Mouse (Mus musculus): ENCODE measurements around the gene Csk. TPM values are rescaled to one million over a fixed set of nuclear protein-coding genes. Genes with fewer than 3 reads are reported as not detected.

Csk gene
- polyA plus RNA-seq, 1 experiment from 2014 or later: 29.8 TPM

DNA sequence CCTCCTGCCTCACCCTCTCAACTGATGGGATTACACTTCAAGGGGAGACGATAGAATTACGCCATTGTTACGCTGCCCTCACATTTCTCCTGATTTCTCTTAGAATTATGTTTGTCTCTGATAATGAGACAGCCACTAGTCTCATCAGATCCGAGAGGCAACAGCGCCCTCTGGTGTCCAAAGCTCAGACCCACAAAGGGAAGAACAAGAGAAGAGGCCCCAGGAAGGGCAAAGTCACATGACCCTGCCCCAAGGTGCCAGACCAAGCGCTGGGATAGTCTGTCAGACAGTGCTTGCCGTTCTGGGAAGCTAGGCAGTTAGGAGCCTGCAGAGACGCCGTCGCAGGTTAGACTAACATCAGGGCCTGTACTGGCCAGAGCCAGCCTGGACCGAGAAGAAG lies 2.3 kb upstream of the Csk start:
- Histone ChIP-seq H3K4me1 (peaks cover 4% of the 10 kb centered on the region), H3K4me2 (peak overlapping the region; percentile 47), H3K9me3 (no peaks in the 10 kb centered on the region), H3K27ac (no peak overlapping the region), H3K36me3 (no peaks in the 10 kb centered on the region), H3K9ac (no peak overlapping the region), H3K4me3 (replicated peaks) (peak overlapping the region; percentile 9; the same call in 1 of the 2 replicates), H3K27me3 (replicated peaks) (no peaks in the 10 kb centered on the region)
- WGBS: 2% methylated on average over 11 of the region's 11 CpGs
- peak; percentile 67 for ATAC-seq (ENCODE audit: insufficient read depth, low FRiP score, low read depth)

DNA sequence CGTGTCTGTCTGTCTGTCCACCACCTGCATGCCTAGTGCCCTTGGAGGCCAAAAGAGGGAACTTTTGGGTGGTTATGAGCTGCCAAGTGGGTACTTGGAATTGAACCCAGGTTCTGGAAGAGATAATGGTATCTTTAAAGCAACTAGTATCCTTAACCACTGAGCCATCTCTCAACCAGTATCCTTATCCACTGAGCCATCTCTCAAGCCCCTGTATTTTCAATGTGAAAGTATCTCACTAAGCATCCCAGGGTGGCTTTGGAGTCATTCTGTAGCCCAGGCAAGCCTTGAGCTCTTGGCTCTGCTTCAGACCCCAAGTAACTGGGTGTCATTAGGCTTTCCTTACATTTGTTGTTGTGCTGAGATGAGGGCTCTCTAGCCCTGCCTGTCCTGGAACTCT lies 1.5 kb upstream of the Csk start:
- H3K4me3 ChIP-seq (replicated peaks): no peak overlapping the region
- 89% methylated on average over 1 of the region's 1 CpGs for WGBS
- no peaks in the 10 kb centered on the region for H3K36me3 ChIP-seq
- no peak overlapping the region for H3K4me2 ChIP-seq
- no peaks in the 10 kb centered on the region for H3K9me3 ChIP-seq
- no peak overlapping the region for H3K9ac ChIP-seq
- peaks cover 8% of the 10 kb centered on the region for H3K4me1 ChIP-seq
- H3K27ac ChIP-seq: no peak overlapping the region
- H3K27me3 ChIP-seq (replicated peaks): no peaks in the 10 kb centered on the region
- no peak for ATAC-seq (ENCODE audit: insufficient read depth, low FRiP score, low read depth)

DNA sequence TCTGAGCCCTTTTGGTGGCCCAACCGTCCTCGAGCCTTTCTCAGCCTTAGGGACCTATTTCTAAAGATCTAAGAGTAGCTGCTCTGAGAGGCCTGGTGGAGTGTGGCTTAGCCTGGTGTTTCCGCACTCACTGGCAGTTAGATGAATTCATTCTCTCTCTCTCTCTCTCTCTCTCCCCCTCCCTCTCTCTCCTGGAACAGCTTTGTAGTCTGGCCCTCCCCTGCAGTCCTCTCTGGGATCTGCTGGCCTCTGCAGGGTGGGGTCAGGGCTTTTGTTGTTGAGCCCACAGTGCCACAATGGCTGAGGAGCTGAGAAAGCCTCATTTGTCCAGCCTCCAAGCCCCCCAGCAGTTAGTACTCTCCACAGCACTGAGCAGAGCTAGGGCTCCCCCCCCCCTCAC lies 576 bp downstream of the Csk start:
- Histone ChIP-seq H3K4me3 (replicated peaks) (no peak overlapping the region), H3K4me1 (peaks cover 8% of the 10 kb centered on the region), H3K36me3 (no peaks in the 10 kb centered on the region), H3K9me3 (no peaks in the 10 kb centered on the region), H3K27me3 (replicated peaks) (no peaks in the 10 kb centered on the region), H3K4me2 (no peak overlapping the region), H3K27ac (no peak overlapping the region), H3K9ac (no peak overlapping the region)
- WGBS: 58% methylated on average over 3 of the region's 3 CpGs
- no peak for ATAC-seq (ENCODE audit: insufficient read depth, low FRiP score, low read depth)

DNA sequence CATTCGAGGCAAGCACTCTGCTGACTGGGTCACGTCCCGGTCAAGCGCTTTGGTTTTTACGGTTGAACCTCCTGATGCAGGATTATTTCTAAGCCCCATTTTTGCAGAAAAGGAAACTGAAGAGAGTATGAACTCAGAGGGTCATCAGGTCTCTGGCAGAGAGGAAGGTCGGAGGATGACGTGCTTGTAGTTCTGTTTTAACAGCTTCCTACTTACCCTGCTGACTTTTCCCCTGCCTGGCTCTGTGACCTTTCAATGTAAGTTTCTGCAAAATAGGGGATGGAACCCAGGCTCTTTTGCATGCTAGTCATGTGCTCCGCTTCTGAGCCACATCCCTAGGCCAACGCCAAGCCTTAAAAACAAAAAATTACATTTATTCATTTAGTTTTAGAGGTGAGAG lies 1.1 kb downstream of the Csk start:
- H3K9ac ChIP-seq: no peak overlapping the region
- no peaks in the 10 kb centered on the region for H3K27me3 ChIP-seq (replicated peaks)
- no peak overlapping the region for H3K27ac ChIP-seq
- no peaks in the 10 kb centered on the region for H3K36me3 ChIP-seq
- no peak overlapping the region for H3K4me2 ChIP-seq
- no peaks in the 10 kb centered on the region for H3K9me3 ChIP-seq
- peaks cover 8% of the 10 kb centered on the region for H3K4me1 ChIP-seq
- 78% methylated on average over 9 of the region's 9 CpGs for WGBS
- no peak for ATAC-seq (ENCODE audit: insufficient read depth, low FRiP score, low read depth)
- H3K4me3 ChIP-seq (replicated peaks): no peak overlapping the region

DNA sequence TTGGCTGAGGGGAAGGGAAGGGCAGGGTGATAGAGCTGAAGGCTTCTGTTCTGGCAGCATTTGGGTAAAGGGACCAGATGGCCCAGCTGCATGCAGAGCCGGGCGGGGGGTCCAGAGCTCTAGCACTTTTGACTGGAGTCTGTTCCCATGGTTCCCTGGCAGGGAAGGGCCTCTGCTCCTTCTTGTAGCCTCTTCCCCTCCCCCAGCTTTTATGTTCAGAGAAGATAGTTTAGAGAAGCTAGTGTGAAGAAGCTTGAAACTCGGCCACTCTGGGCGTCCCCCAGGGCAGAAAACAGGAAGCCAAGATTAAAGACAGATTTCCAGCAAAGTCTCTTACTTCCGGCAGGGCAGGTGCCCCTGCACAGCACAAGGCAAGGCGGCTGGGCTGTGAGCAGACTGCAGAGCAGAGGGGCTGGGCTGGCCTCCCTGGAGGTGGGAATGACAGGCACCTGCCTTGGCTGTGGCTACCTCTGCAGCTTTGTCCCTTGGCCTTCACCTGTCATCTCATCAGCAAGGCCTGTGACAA lies 2.6 kb downstream of the Csk start:
- no peaks in the 10 kb centered on the region for H3K36me3 ChIP-seq
- H3K27me3 ChIP-seq (replicated peaks): no peaks in the 10 kb centered on the region
- WGBS: 21% methylated on average over 6 of the region's 6 CpGs
- H3K9ac ChIP-seq: no peak overlapping the region
- no peak for ATAC-seq (ENCODE audit: insufficient read depth, low FRiP score, low read depth)
- H3K4me1 ChIP-seq: peaks cover 17% of the 10 kb centered on the region
- H3K4me2 ChIP-seq: peak overlapping the region; percentile 8; the same call in 1 of the 2 replicates
- no peaks in the 10 kb centered on the region for H3K9me3 ChIP-seq
- H3K27ac ChIP-seq: peak overlapping the region; percentile 36; the same call in 1 of the 2 replicates
- H3K4me3 ChIP-seq (replicated peaks): no peak overlapping the region

DNA sequence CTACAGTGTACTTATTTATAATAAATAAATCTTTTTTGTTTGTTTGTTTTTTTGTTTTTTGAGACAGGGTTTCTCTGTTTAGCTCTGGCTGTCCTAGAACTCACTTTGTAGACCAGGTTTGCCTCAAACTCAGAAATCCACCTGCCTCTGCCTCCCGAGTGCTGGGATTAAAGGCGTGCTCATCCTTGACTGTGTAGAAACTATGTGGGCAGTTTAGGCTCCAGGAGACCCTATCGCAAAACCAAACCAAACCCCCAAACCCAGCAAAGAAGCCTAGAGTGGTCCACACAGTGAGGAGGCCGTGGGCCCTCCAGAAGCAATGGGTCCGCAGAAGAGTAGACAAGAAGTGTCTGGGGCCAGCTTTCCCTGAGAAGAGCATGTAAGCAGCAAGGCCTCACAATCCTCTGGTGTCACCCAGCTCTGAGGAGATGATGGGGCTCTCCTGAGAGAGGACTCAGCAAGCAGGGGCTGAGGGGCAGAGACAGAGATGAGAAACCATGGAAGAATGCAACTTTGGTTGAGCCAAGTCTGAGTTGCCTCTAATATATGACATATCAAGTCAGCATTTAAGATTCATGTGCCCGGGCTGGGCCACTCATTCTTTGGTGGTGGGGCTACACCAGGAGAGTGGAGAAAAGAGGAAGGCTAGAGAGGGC lies 3.2 kb downstream of the Csk start:
- no peaks in the 10 kb centered on the region for H3K9me3 ChIP-seq
- no peak overlapping the region for H3K9ac ChIP-seq
- ATAC-seq (ENCODE audit: insufficient read depth, low FRiP score, low read depth): no peak
- H3K4me3 ChIP-seq (replicated peaks): no peak overlapping the region
- H3K36me3 ChIP-seq: no peaks in the 10 kb centered on the region
- peak overlapping the region; percentile 36; the same call in 1 of the 2 replicates for H3K27ac ChIP-seq
- H3K4me1 ChIP-seq: peaks cover 19% of the 10 kb centered on the region
- no peak overlapping the region for H3K4me2 ChIP-seq
- no peaks in the 10 kb centered on the region for H3K27me3 ChIP-seq (replicated peaks)
- WGBS: 88% methylated on average over 6 of the region's 6 CpGs

DNA sequence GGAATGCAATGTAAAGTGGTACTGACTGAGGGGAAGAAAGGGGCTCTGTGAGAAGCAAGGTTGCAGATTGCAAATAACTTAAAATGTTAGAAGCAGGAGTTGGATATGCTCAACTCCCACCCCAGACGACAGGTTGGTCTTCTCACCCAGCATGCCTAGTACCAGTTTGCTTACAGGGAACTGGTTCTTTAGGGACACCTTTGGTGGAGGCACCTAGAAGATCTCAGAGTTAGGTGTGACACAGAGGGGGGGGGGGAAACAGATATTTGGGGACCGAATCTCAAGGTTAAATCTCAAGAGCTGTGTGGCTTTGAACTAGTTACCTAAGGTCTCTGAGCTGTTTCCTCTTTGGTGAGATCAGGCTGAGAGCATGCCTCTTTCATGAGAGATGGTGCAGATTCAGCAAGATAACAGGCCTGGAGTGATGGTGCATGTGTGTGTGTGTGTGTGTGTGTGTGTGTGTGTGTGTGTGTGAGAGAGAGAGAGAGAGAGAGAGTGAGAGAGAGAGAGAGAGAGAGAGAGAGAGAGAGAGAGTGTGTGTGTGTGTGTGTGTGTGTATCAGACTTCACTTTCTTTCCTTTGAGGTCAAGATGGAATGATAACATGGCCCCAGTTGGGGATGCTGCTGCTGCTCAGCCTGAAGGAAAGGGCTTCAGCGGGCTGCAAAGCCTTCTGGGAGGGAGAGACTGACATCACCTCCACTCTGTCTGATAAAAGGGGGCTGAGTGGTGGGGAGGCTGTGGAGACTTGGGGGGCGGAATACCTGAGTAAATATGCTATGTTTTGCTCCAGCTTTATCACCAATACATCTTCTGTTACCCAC lies 5.9 kb downstream of the Csk start:
- no peaks in the 10 kb centered on the region for H3K27me3 ChIP-seq (replicated peaks)
- WGBS: 54% methylated on average over 4 of the region's 4 CpGs
- no peaks in the 10 kb centered on the region for H3K36me3 ChIP-seq
- H3K27ac ChIP-seq: 0 out of 2 replicates have a peak overlapping the region, but pooled peaks have one; percentile 55
- no peak overlapping the region for H3K9ac ChIP-seq
- H3K4me2 ChIP-seq: no peak overlapping the region
- ATAC-seq (ENCODE audit: insufficient read depth, low FRiP score, low read depth): no peak
- peaks cover 40% of the 10 kb centered on the region for H3K4me1 ChIP-seq
- no peak overlapping the region for H3K4me3 ChIP-seq (replicated peaks)
- no peaks in the 10 kb centered on the region for H3K9me3 ChIP-seq

DNA sequence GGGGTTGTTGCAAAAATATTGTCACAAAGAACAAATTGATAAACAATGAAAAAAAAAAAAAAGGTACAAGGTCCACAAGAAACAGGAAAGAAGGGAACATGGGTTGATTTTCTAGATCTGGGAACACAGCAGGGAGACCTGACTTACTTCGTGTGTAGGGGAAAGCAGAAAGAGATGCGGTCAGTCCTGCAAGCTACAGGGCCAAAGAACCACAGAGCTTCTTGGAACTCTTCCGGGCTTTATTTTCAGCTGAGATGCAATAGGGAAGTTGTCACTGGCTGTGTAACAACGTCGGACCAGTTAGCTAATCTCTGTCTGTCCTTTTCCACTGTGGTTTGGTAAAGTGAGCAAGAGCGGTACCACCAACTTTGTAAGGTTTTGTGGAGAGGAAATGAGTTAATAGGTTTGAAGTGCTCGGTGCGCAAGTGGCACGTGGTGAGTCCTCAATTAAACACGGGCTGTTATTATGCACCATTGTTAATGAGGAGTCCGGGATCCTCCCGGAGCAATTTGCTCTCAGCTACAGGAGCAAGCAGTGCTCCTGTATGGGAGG lies 6.8 kb downstream of the Csk start:
- Histone ChIP-seq H3K27ac (peak overlapping the region; percentile 55; the same call in 1 of the 2 replicates), H3K9ac (no peak overlapping the region), H3K36me3 (0 out of 2 replicates have a peak, but pooled peaks cover 6% of the 10 kb centered on the region), H3K4me3 (replicated peaks) (no peak overlapping the region), H3K9me3 (no peaks in the 10 kb centered on the region), H3K4me2 (no peak overlapping the region), H3K27me3 (replicated peaks) (no peaks in the 10 kb centered on the region), H3K4me1 (peaks cover 49% of the 10 kb centered on the region)
- 67% methylated on average over 12 of the region's 12 CpGs for WGBS
- ATAC-seq (ENCODE audit: insufficient read depth, low FRiP score, low read depth): no peak

DNA sequence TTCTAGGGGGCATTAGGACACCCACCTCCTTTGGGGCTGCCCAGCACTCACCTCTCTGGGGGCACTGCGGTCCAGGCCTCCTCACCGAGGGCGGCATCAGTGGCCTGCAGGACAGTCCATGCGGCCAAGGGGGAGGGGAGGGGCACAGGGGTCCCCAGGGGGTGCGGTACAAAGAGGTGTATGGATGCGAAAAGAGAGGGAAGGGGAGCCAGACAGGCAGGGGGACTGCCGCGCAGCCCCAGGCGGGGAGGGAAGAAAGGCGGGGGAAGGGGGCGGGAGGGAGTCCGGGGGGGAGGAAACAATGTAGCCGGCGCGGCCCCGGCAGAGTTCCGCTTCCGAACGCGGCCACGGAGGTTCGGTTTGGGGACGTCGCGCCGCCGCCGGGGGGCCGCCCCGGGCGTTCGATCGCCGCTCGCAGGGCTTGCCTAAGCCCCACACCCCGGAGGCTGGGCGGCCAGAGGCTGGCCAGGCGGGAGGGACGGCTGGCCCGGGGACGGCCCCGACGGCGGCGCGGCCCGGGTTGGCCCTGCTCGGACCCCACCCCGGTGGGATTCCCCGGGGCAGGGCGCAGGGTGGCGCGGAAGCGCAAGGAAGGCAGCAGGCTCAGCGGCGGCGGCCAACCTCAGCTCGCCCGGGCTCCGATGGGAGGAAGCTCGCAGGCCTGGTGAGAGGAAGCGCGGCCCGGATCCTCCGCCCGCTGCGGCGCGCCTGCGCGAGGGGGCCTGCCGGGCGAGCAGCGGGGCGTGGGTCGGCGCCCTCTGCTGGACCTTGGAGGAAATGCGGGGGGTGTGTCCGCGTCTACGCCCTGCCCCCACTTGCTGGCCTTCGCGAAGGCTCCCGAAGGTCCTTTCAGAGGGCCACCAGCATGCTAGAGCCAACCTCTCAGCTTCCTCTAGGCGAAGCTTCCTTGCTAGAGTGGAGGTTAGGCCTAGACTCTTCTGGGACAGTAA lies 8.2 kb downstream of the Csk start:
- Histone ChIP-seq H3K27ac (peak overlapping the region; percentile 98), H3K9me3 (no peaks in the 10 kb centered on the region), H3K4me1 (peaks cover 55% of the 10 kb centered on the region), H3K9ac (peak overlapping the region; percentile 95), H3K4me2 (peak overlapping the region; percentile 83), H3K36me3 (0 out of 2 replicates have a peak, but pooled peaks cover 7% of the 10 kb centered on the region), H3K27me3 (replicated peaks) (no peaks in the 10 kb centered on the region), H3K4me3 (replicated peaks) (peak overlapping the region; percentile 93)
- ATAC-seq (ENCODE audit: insufficient read depth, low FRiP score, low read depth): peak; percentile 80
- 0% methylated on average over 84 of the region's 85 CpGs for WGBS

DNA sequence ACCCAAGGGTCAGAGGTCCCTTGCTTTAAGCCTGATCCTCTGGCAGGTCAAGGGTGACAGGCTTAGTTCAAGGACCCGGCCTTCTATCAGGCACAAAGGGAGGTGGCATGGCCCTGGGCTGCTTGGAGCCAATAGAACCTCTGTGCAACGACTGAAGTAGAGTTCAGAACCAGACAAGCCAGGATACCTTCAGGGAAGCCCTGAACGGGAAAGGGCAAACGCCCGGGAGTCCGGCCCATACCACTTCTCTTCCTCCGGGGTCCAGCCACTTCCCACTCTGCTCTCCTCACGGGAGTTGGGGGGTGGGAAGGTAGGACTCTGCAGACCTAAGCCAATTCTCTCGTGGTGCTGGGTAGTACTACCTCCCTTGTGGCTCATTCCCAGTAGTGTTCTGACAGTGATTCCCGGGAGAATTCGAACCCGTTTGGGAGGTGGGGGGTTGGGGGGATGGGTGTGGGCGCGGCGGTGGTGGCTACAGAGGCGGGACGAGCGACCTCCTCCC lies 8.9 kb downstream of the Csk start:
- Histone ChIP-seq H3K27ac (peak overlapping the region; percentile 98), H3K9ac (peak overlapping the region; percentile 95), H3K4me3 (replicated peaks) (peak overlapping the region; percentile 93), H3K4me2 (peak overlapping the region; percentile 83), H3K27me3 (replicated peaks) (no peaks in the 10 kb centered on the region), H3K9me3 (no peaks in the 10 kb centered on the region), H3K36me3 (0 out of 2 replicates have a peak, but pooled peaks cover 7% of the 10 kb centered on the region), H3K4me1 (peaks cover 63% of the 10 kb centered on the region)
- under 1% methylated on average over 18 of the region's 18 CpGs for WGBS
- ATAC-seq (ENCODE audit: insufficient read depth, low FRiP score, low read depth): no peak

DNA sequence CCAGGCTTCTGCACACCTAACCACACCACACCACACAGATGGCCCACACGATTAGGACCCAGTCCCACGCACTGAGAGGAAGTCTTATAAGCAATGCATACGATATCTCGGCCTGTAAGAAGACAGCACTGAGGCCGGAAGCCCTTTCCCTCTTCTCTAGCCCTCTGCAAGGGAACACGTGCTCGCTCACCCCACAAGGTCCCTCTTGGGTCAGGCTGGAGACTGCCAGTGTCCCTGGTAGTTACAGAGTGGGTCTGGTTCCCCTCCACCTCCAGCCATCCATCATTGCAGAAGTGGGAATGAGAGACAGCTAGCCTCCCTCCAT lies 9.6 kb downstream of the Csk start:
- no peak for ATAC-seq (ENCODE audit: insufficient read depth, low FRiP score, low read depth)
- Histone ChIP-seq H3K27me3 (replicated peaks) (no peaks in the 10 kb centered on the region), H3K36me3 (0 out of 2 replicates have a peak, but pooled peaks cover 7% of the 10 kb centered on the region), H3K9ac (peak overlapping the region; percentile 16; the same call in 1 of the 2 replicates), H3K4me1 (peaks cover 69% of the 10 kb centered on the region), H3K9me3 (no peaks in the 10 kb centered on the region), H3K4me2 (peak overlapping the region; percentile 83), H3K4me3 (replicated peaks) (peak overlapping the region; percentile 93), H3K27ac (peak overlapping the region; percentile 40; the same call in 1 of the 2 replicates)
- WGBS: 33% methylated on average over 7 of the region's 7 CpGs

Measured in stomach, embryonic 15.5 days (tissue).